Mouse (Mus musculus): ENCODE results near the gene Itprid2.

Gene Itprid2

GRCm38 (mm10) chr2:79647728-79648127 lies 12.6 kb downstream of the Itprid2 start:
- DNase-seq (ENCODE audit: inconsistent age in 2 of 2, low spot score in 1 of 2): no peak

GRCm38 (mm10) chr2:79651185-79651584 lies 16.0 kb downstream of the Itprid2 start:
- no peak for DNase-seq (ENCODE audit: inconsistent age in 2 of 2, low spot score in 1 of 2)

GRCm38 (mm10) chr2:79651701-79652100 lies 16.5 kb downstream of the Itprid2 start:
- DNase-seq (ENCODE audit: inconsistent age in 2 of 2, low spot score in 1 of 2): no peak

DNA sequence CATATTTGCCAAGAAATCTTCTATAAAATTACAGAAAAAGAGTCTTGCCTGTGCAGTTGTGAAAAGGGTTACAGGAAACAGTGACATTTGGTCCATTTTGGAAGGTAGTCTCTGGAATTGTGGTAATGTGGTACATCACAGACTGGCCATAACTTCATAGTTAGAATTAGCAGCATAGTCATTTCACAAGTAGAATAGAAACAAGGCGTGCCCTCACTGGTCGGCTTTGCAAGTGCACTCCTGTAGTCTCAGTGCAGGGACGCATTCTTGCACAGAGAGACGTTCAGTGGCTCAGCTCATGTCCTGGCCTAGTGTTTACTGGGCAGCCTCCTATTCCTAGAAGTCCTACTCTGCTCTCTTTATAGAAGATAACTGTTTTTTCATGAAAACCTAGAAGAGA lies 17.4 kb downstream of the Itprid2 start:
- no peak for DNase-seq (ENCODE audit: inconsistent age in 2 of 2, low spot score in 1 of 2)

DNA sequence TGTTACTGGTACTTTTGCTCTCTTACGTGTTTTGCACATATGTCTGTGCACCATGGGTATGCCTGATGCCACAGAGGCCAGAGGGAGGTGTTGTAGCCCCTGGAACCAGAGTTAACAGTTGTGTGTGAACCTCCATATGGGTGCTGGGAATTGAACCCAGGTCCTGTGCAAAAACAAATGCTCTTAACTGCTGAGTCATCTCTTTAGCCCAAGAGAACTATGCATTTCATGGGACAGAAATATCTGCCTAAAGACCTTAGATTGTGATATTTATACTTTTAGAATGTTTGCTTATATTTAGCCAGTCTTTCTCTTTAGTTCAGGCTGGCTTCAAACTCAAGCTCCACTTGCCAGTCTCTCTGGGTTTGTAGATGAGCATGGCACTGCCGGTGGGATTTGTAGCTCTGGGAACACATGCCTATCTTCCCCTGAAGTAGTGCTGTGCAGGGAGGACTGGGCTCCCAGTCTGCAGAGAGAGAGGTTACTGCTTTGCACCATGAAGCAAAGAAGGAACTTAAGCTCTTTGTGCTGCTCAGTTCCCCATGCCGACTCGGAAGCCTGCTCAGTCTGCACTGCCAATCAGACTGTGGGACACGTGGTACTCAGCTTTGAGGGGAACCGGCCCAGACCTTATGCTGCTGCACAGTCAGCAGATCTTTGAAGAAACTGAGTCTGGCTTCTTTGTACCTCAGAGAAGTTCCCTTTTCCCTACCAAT lies 18.1 kb downstream of the Itprid2 start:
- no peak for DNase-seq (ENCODE audit: inconsistent age in 2 of 2, low spot score in 1 of 2)

DNA sequence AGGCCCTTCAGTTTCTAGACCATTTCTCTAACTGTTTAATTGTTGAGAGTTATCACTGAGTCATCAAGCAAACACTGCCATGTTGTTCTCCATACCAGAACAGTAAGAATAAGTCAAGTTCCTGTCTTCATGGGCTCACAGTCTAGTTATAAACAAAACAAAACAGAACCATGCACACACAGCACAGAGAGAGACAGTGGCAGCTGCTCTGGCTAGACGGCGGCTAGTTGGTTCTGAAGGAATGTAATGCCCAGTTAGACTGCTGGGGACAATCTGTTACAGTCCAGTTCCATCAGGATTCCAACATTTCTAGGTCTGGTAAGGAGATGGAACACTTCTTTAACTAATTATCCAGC lies 18.6 kb downstream of the Itprid2 start:
- DNase-seq (ENCODE audit: inconsistent age in 2 of 2, low spot score in 1 of 2): no peak

- DNase-seq (ENCODE audit: inconsistent age in 2 of 2, low spot score in 1 of 2): no peak
Observed at GRCm38 (mm10) chr2:79657062-79657461, 21.9 kb downstream of the Itprid2 start.

GRCm38 (mm10) chr2:79660417-79661185 lies 25.4 kb downstream of the Itprid2 start:
- DNase-seq (ENCODE audit: inconsistent age in 2 of 2, low spot score in 1 of 2): no peak

GRCm38 (mm10) chr2:79661486-79662104 lies 26.4 kb downstream of the Itprid2 start:
- no peak for DNase-seq (ENCODE audit: inconsistent age in 2 of 2, low spot score in 1 of 2)

GRCm38 (mm10) chr2:79664532-79665286 lies 29.6 kb downstream of the Itprid2 start:
- DNase-seq (ENCODE audit: inconsistent age in 2 of 2, low spot score in 1 of 2): no peak

GRCm38 (mm10) chr2:79665492-79665891 lies 30.3 kb downstream of the Itprid2 start:
- no peak for DNase-seq (ENCODE audit: inconsistent age in 2 of 2, low spot score in 1 of 2)

DNA sequence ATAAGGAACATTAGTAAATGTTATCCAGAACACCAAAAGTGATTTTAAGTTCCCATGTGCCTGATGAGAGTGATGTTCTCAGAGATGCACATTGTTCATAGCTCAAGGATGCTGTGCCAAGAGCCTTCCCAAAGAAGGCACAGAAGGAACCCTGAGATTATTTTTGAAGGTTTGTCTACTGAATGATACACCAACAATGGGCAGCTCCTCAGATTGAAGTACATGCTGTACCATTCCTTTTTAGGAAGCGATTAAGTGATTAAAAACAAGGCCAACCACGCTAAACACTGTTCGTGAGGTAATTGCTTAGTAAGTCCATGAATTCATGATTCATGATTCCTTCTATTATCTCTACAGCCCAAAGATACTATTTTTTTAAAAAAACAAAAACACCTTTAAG lies 40.1 kb downstream of the Itprid2 start:
- no peak for DNase-seq (ENCODE audit: inconsistent age in 2 of 2, low spot score in 1 of 2)

- DNase-seq (ENCODE audit: inconsistent age in 2 of 2, low spot score in 1 of 2): no peak
Observed at GRCm38 (mm10) chr2:79677663-79678257, 42.6 kb downstream of the Itprid2 start.

DNA sequence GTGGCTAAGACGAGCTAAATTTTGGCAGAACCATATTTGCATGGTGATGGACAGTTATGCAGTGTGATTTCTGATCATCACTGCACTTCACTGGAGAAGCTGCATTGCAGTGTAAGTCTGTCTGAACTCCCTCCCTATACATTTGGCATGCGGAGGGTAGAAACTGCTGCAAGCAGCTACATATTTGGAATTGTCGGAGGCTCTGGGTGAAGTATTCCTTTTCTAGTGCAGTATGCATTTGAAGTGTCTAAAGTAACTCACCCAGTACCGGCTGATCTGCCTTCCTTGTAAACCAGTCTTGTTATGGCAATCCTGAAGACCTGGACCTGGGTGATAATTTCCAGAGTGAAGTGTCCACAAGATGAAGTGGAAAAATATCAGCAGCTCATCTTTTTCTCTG lies 46.5 kb downstream of the Itprid2 start:
- no peak for DNase-seq (ENCODE audit: inconsistent age in 2 of 2, low spot score in 1 of 2)

- DNase-seq (ENCODE audit: inconsistent age in 2 of 2, low spot score in 1 of 2): no peak
Observed at GRCm38 (mm10) chr2:79683258-79683657, 48.1 kb downstream of the Itprid2 start.

DNA sequence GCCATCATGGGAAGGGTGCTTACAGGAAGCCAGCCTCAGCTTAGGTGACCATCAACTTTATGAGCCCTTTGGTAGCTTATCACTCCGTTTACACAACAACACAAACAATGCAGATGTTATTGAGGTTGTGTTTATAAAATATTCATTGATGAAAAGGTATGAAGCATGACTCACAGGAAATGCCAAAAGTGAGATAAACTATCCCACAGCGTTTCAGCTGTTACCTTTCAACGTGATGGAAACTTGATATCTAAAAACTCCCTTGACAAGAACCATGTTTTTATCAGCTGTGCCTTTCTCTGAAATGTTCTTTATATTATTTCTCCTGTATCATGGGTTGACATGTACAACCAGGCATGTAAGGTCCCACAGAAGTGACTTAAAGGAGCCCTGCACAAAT lies 55.7 kb downstream of the Itprid2 start:
- DNase-seq (ENCODE audit: inconsistent age in 2 of 2, low spot score in 1 of 2): no peak

DNA sequence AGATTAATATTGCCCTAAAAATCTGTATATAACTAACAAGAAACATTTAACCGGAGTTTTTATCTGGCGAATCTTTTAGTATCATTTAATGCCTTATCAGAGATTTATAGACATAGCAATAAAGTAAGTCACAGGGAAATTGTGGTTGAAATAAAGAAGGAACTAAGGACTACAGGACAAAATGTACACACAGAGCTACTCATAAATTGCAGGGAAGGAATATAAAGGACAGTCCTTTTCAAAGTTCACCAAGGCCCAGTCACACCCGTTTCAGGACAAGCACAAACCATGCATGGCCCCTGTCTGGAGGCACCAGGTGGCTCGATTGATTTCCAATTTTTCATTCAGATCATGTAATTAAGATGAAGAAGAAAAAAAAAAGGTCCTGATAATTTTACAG lies 60.0 kb downstream of the Itprid2 start:
- DNase-seq (ENCODE audit: inconsistent age in 2 of 2, low spot score in 1 of 2): no peak

DNA sequence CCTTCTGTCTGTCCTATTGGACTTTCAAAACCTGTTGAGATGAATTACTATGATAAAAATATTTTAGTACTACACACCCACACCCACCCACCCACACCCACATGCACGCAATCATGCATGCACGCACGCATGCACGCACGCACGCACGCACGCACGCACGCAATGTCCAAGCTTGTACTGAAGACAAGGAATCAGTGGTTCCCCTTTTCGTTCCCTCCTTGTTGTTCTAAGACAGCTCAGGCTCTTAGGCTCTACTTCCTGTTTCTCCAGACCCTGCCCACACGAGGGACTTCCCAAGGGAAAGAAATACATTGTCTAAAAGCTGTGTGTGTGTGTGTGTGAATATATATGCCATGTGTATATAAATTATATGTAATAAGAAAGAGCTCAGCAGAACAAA lies 60.8 kb downstream of the Itprid2 start:
- no peak for DNase-seq (ENCODE audit: inconsistent age in 2 of 2, low spot score in 1 of 2)

GRCm38 (mm10) chr2:79696478-79697230 lies 61.5 kb downstream of the Itprid2 start:
- no peak for DNase-seq (ENCODE audit: inconsistent age in 2 of 2, low spot score in 1 of 2)

- DNase-seq (ENCODE audit: inconsistent age in 2 of 2, low spot score in 1 of 2): peak in 1 of 2 experiments; percentile 29
Observed at GRCm38 (mm10) chr2:79698166-79698565, 63.0 kb downstream of the Itprid2 start.

Measured in adrenal gland, adult (tissue).